ENCODE assay signal across 8 mouse cellular contexts in genomic region chr5:35131773-35132172, GRCm38 (mm10). TPM values are rescaled to one million over a fixed set of nuclear protein-coding genes. Genes with fewer than 3 reads are reported as not detected.
A peak's percentile ranks its signal among the peaks of the same experiment; 100 is the strongest.
DNase-seq lines count a peak whose midpoint lies in the region; ATAC-seq and TF ChIP-seq lines count a peak whose summit lies in the region.

No protein-coding gene starts in this region.

- ATAC-seq in embryonic facial prominence, embryonic 12.5 days (ENCODE audit: insufficient number of reproducible peaks, insufficient read depth, low FRiP score, low TSS enrichment): peak; percentile 50; the same call in 1 of the 2 replicates
- ATAC-seq in liver, embryonic 13.5 days (ENCODE audit: low read depth): peak; percentile 45; the same call in 1 of the 2 replicates
- ATAC-seq in neural tube, embryonic 12.5 days (ENCODE audit: low FRiP score, low read depth): 0 out of 2 replicates have a peak, but pooled peaks have one; percentile 33
- ATAC-seq in stomach, embryonic 15.5 days (ENCODE audit: insufficient read depth, low FRiP score, low read depth): peak; percentile 25; the same call in 1 of the 2 replicates

- no peak overlapping the region for H3K4me3 ChIP-seq in C2C12 (ENCODE audit: insufficient read depth, poor library complexity, severe bottlenecking)
- H3K4me3 ChIP-seq in embryonic facial prominence, embryonic 12.5 days: no peak overlapping the region
- H3K4me3 ChIP-seq in liver, embryonic 13.5 days (replicated peaks): no peak overlapping the region
- no peak overlapping the region for H3K4me3 ChIP-seq in neural tube, embryonic 12.5 days
- no peak overlapping the region for H3K4me3 ChIP-seq in stomach, embryonic 15.5 days (replicated peaks)

- TF ChIP-seq CTCF in C2C12 (IDR thresholded peaks at IDR 0.05; ENCODE audit: control insufficient read depth, insufficient read depth, insufficient read length): peak; percentile 63

- peaks cover 48% of the 10 kb centered on the region for H3K27me3 ChIP-seq in C2C12 (ENCODE audit: control insufficient read depth, insufficient read depth, insufficient read length)
- H3K27me3 ChIP-seq in embryonic facial prominence, embryonic 12.5 days: no peaks in the 10 kb centered on the region
- H3K27me3 ChIP-seq in liver, embryonic 13.5 days: peaks cover 17% of the 10 kb centered on the region
- no peaks in the 10 kb centered on the region for H3K27me3 ChIP-seq in neural tube, embryonic 12.5 days (replicated peaks)
- H3K27me3 ChIP-seq in stomach, embryonic 15.5 days (replicated peaks): no peaks in the 10 kb centered on the region

- H3K9me3 ChIP-seq in embryonic facial prominence, embryonic 12.5 days: no peaks in the 10 kb centered on the region
- no peaks in the 10 kb centered on the region for H3K9me3 ChIP-seq in liver, embryonic 13.5 days (replicated peaks)
- H3K9me3 ChIP-seq in neural tube, embryonic 12.5 days: no peaks in the 10 kb centered on the region
- H3K9me3 ChIP-seq in stomach, embryonic 15.5 days: no peaks in the 10 kb centered on the region

- no peaks in the 10 kb centered on the region for H3K4me1 ChIP-seq in embryonic facial prominence, embryonic 12.5 days
- H3K4me1 ChIP-seq in liver, embryonic 13.5 days (replicated peaks): no peaks in the 10 kb centered on the region
- no peaks in the 10 kb centered on the region for H3K4me1 ChIP-seq in neural tube, embryonic 12.5 days
- peaks cover 3% of the 10 kb centered on the region; the same call in 1 of the 2 replicates for H3K4me1 ChIP-seq in stomach, embryonic 15.5 days

- H3K79me3 ChIP-seq in C2C12 (ENCODE audit: low read depth): no peaks in the 10 kb centered on the region

- no peak overlapping the region for H3K9ac ChIP-seq in embryonic facial prominence, embryonic 12.5 days
- H3K9ac ChIP-seq in liver, embryonic 13.5 days: no peak overlapping the region
- no peak overlapping the region for H3K9ac ChIP-seq in neural tube, embryonic 12.5 days
- H3K9ac ChIP-seq in stomach, embryonic 15.5 days: no peak overlapping the region

- no peaks in the 10 kb centered on the region for H3K36me3 ChIP-seq in C2C12 (ENCODE audit: control insufficient read depth, insufficient read depth)
- H3K36me3 ChIP-seq in embryonic facial prominence, embryonic 12.5 days: no peaks in the 10 kb centered on the region
- H3K36me3 ChIP-seq in liver, embryonic 13.5 days: no peaks in the 10 kb centered on the region
- H3K36me3 ChIP-seq in neural tube, embryonic 12.5 days: no peaks in the 10 kb centered on the region
- H3K36me3 ChIP-seq in stomach, embryonic 15.5 days: no peaks in the 10 kb centered on the region

- H3K27ac ChIP-seq in embryonic facial prominence, embryonic 12.5 days: no peak overlapping the region
- H3K27ac ChIP-seq in liver, embryonic 13.5 days: no peak overlapping the region
- no peak overlapping the region for H3K27ac ChIP-seq in neural tube, embryonic 12.5 days
- H3K27ac ChIP-seq in stomach, embryonic 15.5 days: no peak overlapping the region

- DNase-seq in adrenal gland, postnatal 36 days: peak; percentile 90 to 92
- DNase-seq in heart, adult 8-10 months (ENCODE audit: low spot score): peak; percentile 82
- peak; percentile 89 for DNase-seq in kidney, postnatal 14 days
- peak; percentile 60 for DNase-seq in liver, embryonic 13.5 days

- no peaks in the 10 kb centered on the region for H3K79me2 ChIP-seq in C2C12 (ENCODE audit: control insufficient read depth, insufficient read depth)

- no peak overlapping the region for H3ac ChIP-seq in C2C12 (ENCODE audit: control insufficient read depth, insufficient read length, low read depth)

- H3K4me2 ChIP-seq in embryonic facial prominence, embryonic 12.5 days (replicated peaks): no peak overlapping the region
- H3K4me2 ChIP-seq in liver, embryonic 13.5 days: no peak overlapping the region
- no peak overlapping the region for H3K4me2 ChIP-seq in neural tube, embryonic 12.5 days (replicated peaks)
- no peak overlapping the region for H3K4me2 ChIP-seq in stomach, embryonic 15.5 days

- WGBS in embryonic facial prominence, embryonic 12.5 days: 6% methylated on average over 7 of the region's 7 CpGs
- 7% methylated on average over 7 of the region's 7 CpGs for WGBS in liver, embryonic 13.5 days (ENCODE audit: insufficient replicate concordance)
- WGBS in neural tube, embryonic 12.5 days: 6% methylated on average over 7 of the region's 7 CpGs
- WGBS in stomach, embryonic 15.5 days: 9% methylated on average over 7 of the region's 7 CpGs

TF ChIP-seq in C2C12, 6 proteins besides CTCF, POLR2A, EP300 and RAD21:
- TF ChIP-seq MAX (IDR thresholded peaks at IDR 0.05): no peak
- no peak for TF ChIP-seq MYOD1 (IDR thresholded peaks at IDR 0.05; ENCODE audit: control insufficient read depth, insufficient read length, low read depth)
- TF ChIP-seq CEBPB (IDR thresholded peaks at IDR 0.05; ENCODE audit: low read depth): no peak
TF ChIP-seq in C2C12: peak in this region for 0.

RNA-seq across cellular contexts. Expression of gene Lrpap1, which starts 26.2 kb away (rescaled TPM):
- 26.5 TPM for polyA plus RNA-seq in C2C12 (2012; fragmentation: generic; extraction: Trizol)
- 100 to 1,000 TPM; 110 to 120 TPM for total RNA-seq in adrenal gland, postnatal 36 days (2021)
- 113 and 115 TPM in 2 replicates for polyA plus RNA-seq in embryonic facial prominence, embryonic 12.5 days (2016; fragmentation: Nextera tagmentation; extraction: Ambion mirVana)
- 10 to 100 TPM; 40.6 to 55.8 (median 48.3) TPM for total RNA-seq in heart, adult 8-10 months (2022)
- polyA plus RNA-seq in liver, embryonic 13.5 days (2015; fragmentation: Nextera tagmentation; extraction: Ambion mirVana): 64.0 and 76.5 TPM in 2 replicates
- polyA plus RNA-seq in neural tube, embryonic 12.5 days (2016; fragmentation: Nextera tagmentation; extraction: Ambion mirVana): 105 and 119 TPM in 2 replicates
- polyA plus RNA-seq in stomach, embryonic 15.5 days (2015; fragmentation: Nextera tagmentation; extraction: Ambion mirVana): 136 and 168 TPM in 2 replicates
